Mouse (Mus musculus): ENCODE data around the gene Cox14. TPM values are rescaled to one million over a fixed set of nuclear protein-coding genes. Genes with fewer than 3 reads are reported as not detected.
A peak's percentile ranks its signal among the peaks of the same experiment; 100 is the strongest.

The Cox14 gene
- total and polyA plus RNA-seq, 3 experiments, result 113 to 125 TPM; not detected in 1

GRCm38 (mm10) chr15:99771004-99771500, 45.6 kb downstream of the Cox14 start (continued):
- TF ChIP-seq TBP (IDR thresholded peaks at IDR 0.05; ENCODE audit: low read depth, low read length) (no peak), USF1 (IDR thresholded peaks at IDR 0.05; ENCODE audit: low read depth, low read length) (no peak)

- Histone ChIP-seq H3K9me3 (replicated peaks; ENCODE audit: insufficient read depth, low read length) (no peaks in the 10 kb centered on the region), H3K36me3 (ENCODE audit: control insufficient read depth in 1 of 2, insufficient read depth in 2 of 2, low read length in 2 of 2) (peaks cover 0 to 31% of the 10 kb centered on the region in 2 experiments; a peak in 2 of 4 replicates), H3K9ac (ENCODE audit: control insufficient read depth, low read depth, low read length, poor library complexity, severe bottlenecking) (peak overlapping the region; percentile 78), H3K27ac (ENCODE audit: control insufficient read depth, low read depth, low read length) (peak overlapping the region; percentile 34), H3K4me1 (ENCODE audit: control insufficient read depth in 1 of 2, insufficient read depth in 2 of 2, low read length in 2 of 2) (peaks cover 17 to 20% of the 10 kb centered on the region in 2 experiments), H3K79me2 (ENCODE audit: control insufficient read depth, insufficient read depth, low read length, poor library complexity) (no peaks in the 10 kb centered on the region; the same call in 1 of the 2 replicates), H3K4me3 (ENCODE audit: control insufficient read depth in 1 of 2, insufficient read depth in 1 of 2, low read depth in 2 of 2, low read length in 2 of 2) (peak overlapping the region; percentile 70 to 81), H3K27me3 (ENCODE audit: control insufficient read depth in 1 of 2, insufficient read depth in 2 of 2, low read length in 2 of 2) (no peaks in the 10 kb centered on the region)
- TF ChIP-seq UBTF (IDR thresholded peaks at IDR 0.05; ENCODE audit: borderline replicate concordance, insufficient read depth, low read depth, low read length) (0 out of 2 replicates have a peak, but pooled peaks have one; percentile 22), HCFC1 (IDR thresholded peaks at IDR 0.05; ENCODE audit: low read depth, low read length) (0 out of 2 replicates have a peak, but pooled peaks have one; percentile 8), MAZ (IDR thresholded peaks at IDR 0.05; ENCODE audit: low read depth, low read length) (no peak), NRF1 (IDR thresholded peaks at IDR 0.05; ENCODE audit: insufficient read depth, low read depth, low read length, poor library complexity, severe bottlenecking) (no peak; the same call in 1 of the 2 replicates), CHD1 (IDR thresholded peaks at IDR 0.05; ENCODE audit: low read depth, low read length) (peak; percentile 83; the same call in 1 of the 2 replicates), TBP (IDR thresholded peaks at IDR 0.05; ENCODE audit: low read depth, low read length) (no peak; the same call in 1 of the 2 replicates), CHD2 (IDR thresholded peaks at IDR 0.05; ENCODE audit: low read length) (no peak), GABPA (IDR thresholded peaks at IDR 0.05; ENCODE audit: low read depth, low read length) (no peak), MXI1 (IDR thresholded peaks at IDR 0.05; ENCODE audit: low read depth, low read length) (peak; percentile 63), MAX (IDR thresholded peaks at IDR 0.05; ENCODE audit: low read length) (no peak), RAD21 (IDR thresholded peaks at IDR 0.05; ENCODE audit: low read depth, low read length) (no peak), RCOR1 (IDR thresholded peaks at IDR 0.05; ENCODE audit: low read depth, low read length) (no peak), MAFK (IDR thresholded peaks at IDR 0.05; ENCODE audit: borderline replicate concordance, low read depth, low read length) (no peak), MYC (IDR thresholded peaks at IDR 0.05; ENCODE audit: low read depth, low read length) (no peak), SIN3A (IDR thresholded peaks at IDR 0.05; ENCODE audit: low read length) (peak; percentile 38; the same call in 1 of the 2 replicates), POLR2AphosphoS5 (IDR thresholded peaks at IDR 0.05; ENCODE audit: borderline replicate concordance, low read depth, low read length) (no peak)
- peak; percentile 83 for DNase-seq (ENCODE audit: low read depth, low spot score)
Observed at GRCm38 (mm10) chr15:99771601-99772276, 46.3 kb downstream of the Cox14 start.

Data from MEL (cell line).